ENCODE assay signal across 23 mouse cellular contexts in genomic region chr8:6448301-6448700, GRCm38 (mm10).
DNase-seq lines count a peak whose midpoint lies in the region; ATAC-seq and TF ChIP-seq lines count a peak whose summit lies in the region.
"Had no signal": no experiment of that assay in that cellular context is flagged by ENCODE, and none has a peak within 500 bp of the region (broad histone marks: within the 10 kb centered on the region; RNA-seq: fewer than 3 reads in every experiment).

No protein-coding gene starts in this region.

- H3K4me2 ChIP-seq in forebrain, embryonic 13.5 days, result no peak overlapping the region
- H3K4me2 ChIP-seq in forebrain, embryonic 15.5 days (replicated peaks), result no peak overlapping the region
- H3K4me2 ChIP-seq: embryonic facial prominence, embryonic 15.5 days; heart, embryonic 11.5 days; hindbrain, embryonic 12.5 days; hindbrain, embryonic 15.5 days had no signal

- no peak for DNase-seq in forebrain, embryonic 10.5 days (ENCODE audit: extremely low spot score, low spot score)
- peak; percentile 74 for DNase-seq in brain, embryonic 14.5 days (ENCODE audit: low read depth)
- DNase-seq in testis, postnatal 14 days (ENCODE audit: low spot score), result no peak
- no peak for DNase-seq in layer of hippocampus, postnatal 25 days (ENCODE audit: extremely low spot score in 1 of 2, low spot score in 1 of 2)
- DNase-seq: adrenal gland, postnatal 10 days; B cell, adult 2 months; cerebellum, adult 18-20 months; cerebellum, adult 9-10 months; cerebellum, postnatal 25 days; gastrocnemius, postnatal 10 days; gastrocnemius, postnatal 36 days; heart, adult 11 months; kidney, adult 2 months had no signal

- H3K27ac ChIP-seq in forebrain, embryonic 13.5 days, result no peak overlapping the region
- H3K27ac ChIP-seq in forebrain, embryonic 10.5 days, result no peak overlapping the region
- no peak overlapping the region for H3K27ac ChIP-seq in forebrain, embryonic 15.5 days (replicated peaks)
- H3K27ac ChIP-seq: embryonic facial prominence, embryonic 15.5 days; hindbrain, embryonic 12.5 days; hindbrain, embryonic 15.5 days had no signal

- H3K4me1 ChIP-seq in forebrain, embryonic 13.5 days, result no peaks in the 10 kb centered on the region
- no peaks in the 10 kb centered on the region for H3K4me1 ChIP-seq in forebrain, embryonic 10.5 days
- H3K4me1 ChIP-seq in forebrain, embryonic 15.5 days, result peaks cover 2% of the 10 kb centered on the region; the same call in 1 of the 2 replicates
- H3K4me1 ChIP-seq: embryonic facial prominence, embryonic 15.5 days; hindbrain, embryonic 12.5 days; hindbrain, embryonic 15.5 days had no signal

- WGBS in forebrain, embryonic 13.5 days, result 53% methylated on average over 6 of the region's 6 CpGs
- 68% methylated on average over 6 of the region's 6 CpGs for WGBS in forebrain, embryonic 10.5 days
- WGBS in forebrain, embryonic 15.5 days, result 39% methylated on average over 6 of the region's 6 CpGs

- 0 out of 2 replicates have a peak, but pooled peaks have one; percentile 38 for ATAC-seq in forebrain, embryonic 13.5 days
- ATAC-seq in forebrain, embryonic 15.5 days (replicated peaks), result 0 out of 2 replicates have a peak, but pooled peaks have one; percentile 11
- ATAC-seq: intestine, postnatal 0 days; Patski had no signal

- TF ChIP-seq CTCF in brain, embryonic 14.5 days (IDR thresholded peaks at IDR 0.05; ENCODE audit: borderline replicate concordance, extremely low read depth, insufficient read depth, insufficient read length), result no peak

- no peak for TF ChIP-seq POLR2A in brain, embryonic 14.5 days (IDR thresholded peaks at IDR 0.05; ENCODE audit: borderline replicate concordance, extremely low read depth, insufficient read depth, insufficient read length, poor library complexity, severe bottlenecking)

- H3K9me3 ChIP-seq in forebrain, embryonic 13.5 days (replicated peaks), result no peaks in the 10 kb centered on the region
- no peaks in the 10 kb centered on the region for H3K9me3 ChIP-seq in forebrain, embryonic 10.5 days
- no peaks in the 10 kb centered on the region for H3K9me3 ChIP-seq in forebrain, embryonic 15.5 days
- H3K9me3 ChIP-seq: embryonic facial prominence, embryonic 15.5 days; G1E; hindbrain, embryonic 12.5 days; hindbrain, embryonic 15.5 days had no signal

- H3K4me3 ChIP-seq in forebrain, embryonic 13.5 days, result no peak overlapping the region
- H3K4me3 ChIP-seq in forebrain, embryonic 10.5 days, result no peak overlapping the region
- H3K4me3 ChIP-seq in forebrain, embryonic 15.5 days, result no peak overlapping the region
- H3K4me3 ChIP-seq: embryonic facial prominence, embryonic 15.5 days; hindbrain, embryonic 12.5 days; hindbrain, embryonic 15.5 days had no signal

- no peaks in the 10 kb centered on the region for H3K36me3 ChIP-seq in forebrain, embryonic 13.5 days (ENCODE audit: poor library complexity, severe bottlenecking)
- no peaks in the 10 kb centered on the region for H3K36me3 ChIP-seq in forebrain, embryonic 10.5 days (replicated peaks)
- no peaks in the 10 kb centered on the region for H3K36me3 ChIP-seq in forebrain, embryonic 15.5 days
- H3K36me3 ChIP-seq: embryonic facial prominence, embryonic 15.5 days; G1E; hindbrain, embryonic 12.5 days; hindbrain, embryonic 15.5 days had no signal

- H3K9ac ChIP-seq in forebrain, embryonic 13.5 days, result no peak overlapping the region
- no peak overlapping the region for H3K9ac ChIP-seq in forebrain, embryonic 15.5 days (replicated peaks)
- H3K9ac ChIP-seq: embryonic facial prominence, embryonic 15.5 days; hindbrain, embryonic 12.5 days; hindbrain, embryonic 15.5 days had no signal

- no peaks in the 10 kb centered on the region for H3K27me3 ChIP-seq in forebrain, embryonic 13.5 days
- no peaks in the 10 kb centered on the region for H3K27me3 ChIP-seq in forebrain, embryonic 10.5 days (ENCODE audit: poor library complexity, severe bottlenecking)
- H3K27me3 ChIP-seq in forebrain, embryonic 15.5 days, result no peaks in the 10 kb centered on the region
- H3K27me3 ChIP-seq: CH12.LX; embryonic facial prominence, embryonic 15.5 days; hindbrain, embryonic 12.5 days; hindbrain, embryonic 15.5 days had no signal
